Mouse (Mus musculus): ENCODE data around the gene Wbp1.

Wbp1 gene

GRCm38 (mm10) chr6:83078324-83078858 lies 43.0 kb downstream of the Wbp1 start:
- peak; percentile 100 for DNase-seq

- no peak for DNase-seq
Measured at GRCm38 (mm10) chr6:83077630-83078323, 43.6 kb downstream of the Wbp1 start, which contains the start of gene Pcgf1. Pcgf1 (plus strand) TSS chr6:83077869.

GRCm38 (mm10) chr6:83074979-83075378 lies 46.4 kb downstream of the Wbp1 start:
- no peak for DNase-seq

GRCm38 (mm10) chr6:83071220-83071619 lies 50.1 kb downstream of the Wbp1 start:
- peak; percentile 30 for DNase-seq

GRCm38 (mm10) chr6:83070311-83071219 lies 50.8 kb downstream of the Wbp1 start:
- peak; percentile 50 for DNase-seq

- DNase-seq: no peak
Measured at GRCm38 (mm10) chr6:83070247-83070310, 51.3 kb downstream of the Wbp1 start, which contains the start of gene Tlx2. Tlx2 (minus strand) TSS chr6:83070293.

- DNase-seq: peak; percentile 28
Measured at GRCm38 (mm10) chr6:83069488-83070246, 51.7 kb downstream of the Wbp1 start.
